Mouse (Mus musculus) embryo, embryonic 11 days (tissue): ENCODE measurements around the gene Akt2.
"Not testable (repeated sequence)": the region's sequence is repeated elsewhere in the genome, so short reads cannot be mapped to it uniquely, and the experiment has no call there.

ENCODE experiments used
- DNase-seq: peaks from one replicate; pipeline ENCODE4 v3.0.0-alpha.2; 2015

Gene Akt2

GRCm38 (mm10) chr7:27621028-27621427, 29.7 kb downstream of the Akt2 start:
- DNase-seq, result no peak

GRCm38 (mm10) chr7:27622234-27622633, 30.9 kb downstream of the Akt2 start:
- no peak for DNase-seq

- DNase-seq, result no peak
Measured at GRCm38 (mm10) chr7:27624967-27625366, 33.6 kb downstream of the Akt2 start.

DNA sequence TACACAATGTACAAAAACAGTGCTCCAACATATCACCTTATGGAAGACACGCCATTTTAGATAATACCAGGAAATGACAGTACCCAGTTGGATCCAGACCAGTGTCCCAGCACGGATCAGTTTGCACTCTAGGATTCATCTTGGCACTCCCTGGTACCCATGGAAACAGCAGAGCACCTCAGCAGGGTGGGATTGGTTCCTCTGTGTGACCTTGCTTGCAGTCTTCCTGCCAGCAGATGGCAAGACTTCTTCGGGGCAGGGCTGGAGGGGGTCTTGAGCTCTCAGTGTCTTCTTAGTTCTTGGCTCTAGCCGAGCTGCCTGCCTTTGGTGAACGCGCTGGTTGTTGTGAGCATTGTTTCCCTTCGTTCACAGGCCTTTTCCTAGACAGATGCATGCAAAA, 36.4 kb downstream of the Akt2 start:
- DNase-seq, result no peak

DNA sequence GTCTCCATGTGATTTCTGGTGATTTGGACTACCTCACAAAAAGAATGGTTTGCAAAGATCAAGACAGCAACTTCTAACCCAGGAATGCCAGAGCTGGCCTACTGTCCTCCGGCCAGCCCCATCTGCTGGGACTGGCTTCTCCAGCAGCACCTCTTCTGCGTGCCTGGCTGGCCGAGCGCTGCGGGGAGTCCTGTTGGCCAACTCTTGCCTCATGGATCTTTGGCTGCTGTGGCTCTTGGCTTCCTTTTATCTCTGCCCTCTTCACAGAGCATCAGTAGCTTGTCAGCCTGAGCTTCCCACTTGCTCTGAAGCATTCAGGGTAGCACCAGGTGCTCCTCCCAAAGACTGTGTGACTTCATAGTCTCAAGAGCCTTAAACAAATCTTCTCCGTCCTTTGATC, 36.8 kb downstream of the Akt2 start:
- DNase-seq, result no peak

DNA sequence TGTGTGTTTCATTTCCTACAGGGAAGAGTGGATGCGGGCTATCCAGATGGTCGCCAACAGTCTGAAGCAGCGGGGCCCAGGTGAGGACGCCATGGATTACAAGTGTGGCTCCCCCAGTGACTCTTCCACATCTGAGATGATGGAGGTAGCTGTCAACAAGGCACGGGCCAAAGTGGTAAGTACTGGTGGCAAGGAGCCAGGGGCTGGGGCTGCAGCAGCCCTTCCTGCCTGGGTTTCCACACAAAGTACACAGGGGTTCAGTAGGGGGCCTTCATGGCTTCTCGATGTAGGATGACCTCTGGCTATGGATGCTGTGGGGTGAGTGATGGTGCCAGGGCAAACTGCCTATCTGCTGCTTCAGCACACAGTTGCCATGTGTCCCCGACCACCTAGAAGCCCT, 37.5 kb downstream of the Akt2 start:
- DNase-seq, result not testable (repeated sequence)

GRCm38 (mm10) chr7:27631439-27631838, 40.1 kb downstream of the Akt2 start:
- DNase-seq, result no peak

- DNase-seq, result no peak
Measured at GRCm38 (mm10) chr7:27633166-27633565, 41.8 kb downstream of the Akt2 start.

DNA sequence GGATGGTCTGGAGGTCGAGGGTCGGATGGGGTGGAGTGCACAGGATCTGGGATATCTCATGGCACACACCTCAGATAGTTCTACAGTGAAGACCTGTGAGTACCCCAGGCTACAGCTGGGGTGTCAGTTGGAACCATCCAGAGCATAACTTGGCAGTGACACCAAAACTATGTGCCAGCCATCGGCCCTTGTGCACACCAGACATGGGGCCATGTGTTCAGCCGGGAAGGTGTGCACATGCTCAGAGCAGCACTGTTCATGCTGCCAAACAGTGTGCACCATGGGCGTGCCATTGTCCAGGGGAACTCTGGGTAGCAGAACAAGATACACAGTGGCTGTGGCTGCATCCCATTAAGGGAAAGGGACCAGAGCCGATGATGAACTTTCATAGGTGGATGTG, 43.3 kb downstream of the Akt2 start:
- no peak for DNase-seq

- DNase-seq, result not testable (repeated sequence)
Measured at GRCm38 (mm10) chr7:27635094-27635493, 43.7 kb downstream of the Akt2 start.

- no peak for DNase-seq
Measured at GRCm38 (mm10) chr7:27644471-27644870, 53.1 kb downstream of the Akt2 start.

DNA sequence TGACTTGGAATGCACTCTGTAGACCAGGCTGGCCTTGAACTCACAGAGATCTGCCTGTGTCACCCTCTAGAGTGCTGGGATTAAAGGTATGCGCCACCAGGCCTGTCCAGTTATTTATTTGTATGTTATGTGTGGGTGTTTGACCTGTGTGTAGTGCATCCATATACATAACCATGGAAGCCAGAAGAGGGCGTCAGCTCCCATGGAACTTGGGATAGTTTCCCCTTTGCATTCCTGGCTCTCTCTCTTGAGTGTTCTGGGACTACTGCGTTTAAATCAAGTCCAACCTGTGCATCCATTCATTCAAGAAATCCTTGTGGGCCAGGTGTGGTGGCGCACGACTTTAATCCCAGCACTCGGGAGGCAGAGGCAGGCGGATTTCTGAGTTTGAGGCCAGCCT, 55.2 kb downstream of the Akt2 start:
- DNase-seq, result no peak

DNA sequence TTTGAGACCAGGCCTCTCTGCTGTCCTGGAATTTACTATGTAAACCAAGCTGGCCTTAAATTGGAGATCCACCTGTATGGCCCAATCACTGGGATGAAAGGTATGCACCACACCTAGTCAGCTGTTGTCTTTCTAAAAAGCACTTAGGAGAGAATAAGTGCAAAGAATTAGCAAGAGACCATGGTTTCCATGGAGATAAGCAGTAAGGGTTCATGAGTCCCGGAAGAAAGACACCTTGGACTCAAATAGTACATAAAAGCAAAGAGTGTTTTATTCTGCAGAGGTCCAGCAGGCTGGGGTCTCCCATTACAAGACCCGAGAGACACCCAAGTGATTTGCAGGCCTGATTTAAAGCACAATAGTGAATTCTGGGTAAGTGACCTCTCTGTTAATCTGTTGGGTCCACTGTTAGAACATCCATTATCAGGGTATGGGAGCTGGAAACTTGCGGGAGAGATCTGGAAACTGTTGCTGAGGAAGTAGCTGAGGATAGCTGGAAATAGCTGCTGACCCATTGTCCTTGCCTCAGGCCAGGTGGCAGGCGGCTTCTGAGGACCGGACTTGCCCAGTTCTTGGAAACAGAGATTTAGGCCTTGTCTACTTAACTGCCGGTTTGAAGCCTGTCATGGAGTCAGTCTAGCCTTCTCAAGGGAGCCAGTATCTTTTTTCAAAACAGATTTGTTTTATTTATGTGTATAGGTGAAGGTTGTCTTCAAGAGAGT, 56.1 kb downstream of the Akt2 start:
- DNase-seq, result no peak

DNA sequence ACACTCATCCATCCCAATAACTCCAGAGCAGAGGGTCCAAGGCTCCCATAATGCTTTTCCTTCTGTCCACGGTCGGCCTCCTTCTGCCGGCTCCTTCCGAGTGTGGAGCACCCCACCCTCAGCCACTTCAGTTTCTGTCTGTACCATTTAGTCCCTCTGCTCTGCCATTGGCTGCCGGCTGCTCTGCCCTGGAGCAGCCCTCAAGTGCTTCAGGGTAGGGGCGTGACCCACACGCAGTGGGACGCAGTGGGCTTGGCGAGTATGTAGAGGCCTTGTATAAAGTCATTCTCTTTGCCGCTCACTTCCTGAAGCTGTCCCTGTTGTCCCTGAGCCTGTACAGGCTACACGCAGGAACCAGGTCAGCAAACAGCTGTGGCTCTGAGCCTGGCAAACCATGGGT, 58.4 kb downstream of the Akt2 start:
- no peak for DNase-seq

- DNase-seq, result peak; percentile 86
Measured at GRCm38 (mm10) chr7:27650949-27651348, 59.6 kb downstream of the Akt2 start.

DNA sequence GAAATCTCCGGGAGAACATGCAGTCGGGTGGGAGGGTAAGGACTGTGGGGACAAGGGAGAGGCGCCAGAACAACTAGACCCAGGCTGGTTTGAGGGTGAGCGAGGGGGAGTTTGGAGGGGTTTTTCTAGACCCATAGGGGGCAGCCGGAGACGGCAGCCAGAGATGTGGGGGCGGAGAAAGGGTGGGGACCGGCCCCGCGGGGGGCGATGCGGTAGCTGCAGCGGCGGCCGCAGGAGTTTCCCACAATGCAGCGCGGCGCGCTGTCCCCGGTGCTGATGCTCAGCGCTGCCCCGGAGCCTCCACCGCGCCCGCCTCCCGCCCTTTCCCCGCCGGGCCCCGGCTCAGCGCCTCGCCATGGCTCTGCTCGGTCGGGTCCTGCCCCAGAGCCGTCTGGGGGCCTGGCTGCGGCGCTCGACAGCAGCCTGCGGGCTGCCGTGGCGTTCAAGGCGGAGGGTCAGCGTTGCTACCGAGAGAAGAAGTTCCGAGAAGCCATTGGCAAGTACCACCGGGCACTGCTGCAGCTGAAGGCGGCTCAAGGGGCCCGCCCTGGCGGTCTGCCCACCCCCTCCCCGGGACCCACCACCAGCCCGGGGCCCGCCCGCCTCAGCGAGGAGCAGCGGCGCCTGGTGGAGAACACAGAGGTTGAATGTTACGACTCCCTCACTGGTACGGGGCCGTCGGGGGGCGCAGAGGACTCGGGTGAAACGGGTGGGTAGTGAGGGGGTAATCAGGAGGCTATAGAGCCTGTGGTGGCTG, 62.5 kb downstream of the Akt2 start, which contains the start of gene Ttc9b:
Gene Ttc9b (plus strand): TSS at position 235 of the 757 bp plus-strand sequence.
- DNase-seq, result peak; percentile 82

DNA sequence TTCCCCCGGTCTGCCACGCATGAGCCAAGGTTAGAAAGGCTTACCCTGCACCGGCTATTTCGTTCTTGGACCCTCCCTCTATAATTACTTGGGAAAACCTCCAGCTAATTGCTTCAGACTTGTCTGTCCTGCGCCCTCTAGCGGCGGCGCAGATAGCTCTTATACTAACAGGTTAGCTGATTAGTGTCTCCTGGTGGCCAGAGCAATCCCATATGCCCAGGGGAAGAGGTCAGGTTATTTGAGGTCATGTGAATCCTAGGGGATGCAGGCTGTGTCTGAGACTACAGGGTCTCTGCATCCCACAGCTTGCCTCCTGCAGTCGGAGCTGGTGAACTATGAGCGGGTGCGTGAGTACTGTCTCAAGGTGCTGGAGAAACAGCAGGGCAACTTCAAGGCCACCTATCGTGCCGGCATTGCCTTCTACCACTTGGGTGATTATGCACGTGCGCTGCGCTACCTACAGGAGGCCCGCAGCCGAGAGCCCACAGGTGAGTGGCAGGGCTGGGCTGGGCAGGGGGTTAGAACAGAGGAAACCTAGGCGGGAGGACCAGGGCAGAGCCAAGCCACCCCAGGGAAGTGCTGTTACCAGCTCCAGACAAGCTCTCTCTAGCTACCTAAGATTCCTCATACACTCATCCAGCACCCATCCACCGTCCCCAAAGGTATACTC, 63.4 kb downstream of the Akt2 start:
- DNase-seq, result peak; percentile 40

DNA sequence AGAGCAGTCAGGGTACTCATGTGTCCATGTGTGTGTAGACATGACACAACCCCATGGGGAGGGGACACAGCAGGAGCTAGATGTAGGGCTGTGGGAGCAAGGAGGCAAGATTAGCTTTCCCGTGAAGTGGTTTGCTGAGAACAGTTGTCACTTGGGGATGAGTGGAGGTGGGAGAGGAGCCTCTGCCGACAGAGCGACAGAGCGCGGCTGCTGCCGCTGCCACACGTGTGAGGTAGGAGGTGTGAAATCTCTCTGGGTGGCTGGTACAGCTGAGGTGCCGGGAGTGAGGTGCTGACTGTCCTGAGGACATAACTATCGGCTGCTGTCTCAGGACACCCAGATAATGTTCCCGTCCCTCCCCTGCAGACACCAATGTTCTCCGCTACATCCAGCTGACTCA, 64.2 kb downstream of the Akt2 start:
- DNase-seq, result no peak

GRCm38 (mm10) chr7:27656600-27656999, 65.2 kb downstream of the Akt2 start:
- no peak for DNase-seq

DNA sequence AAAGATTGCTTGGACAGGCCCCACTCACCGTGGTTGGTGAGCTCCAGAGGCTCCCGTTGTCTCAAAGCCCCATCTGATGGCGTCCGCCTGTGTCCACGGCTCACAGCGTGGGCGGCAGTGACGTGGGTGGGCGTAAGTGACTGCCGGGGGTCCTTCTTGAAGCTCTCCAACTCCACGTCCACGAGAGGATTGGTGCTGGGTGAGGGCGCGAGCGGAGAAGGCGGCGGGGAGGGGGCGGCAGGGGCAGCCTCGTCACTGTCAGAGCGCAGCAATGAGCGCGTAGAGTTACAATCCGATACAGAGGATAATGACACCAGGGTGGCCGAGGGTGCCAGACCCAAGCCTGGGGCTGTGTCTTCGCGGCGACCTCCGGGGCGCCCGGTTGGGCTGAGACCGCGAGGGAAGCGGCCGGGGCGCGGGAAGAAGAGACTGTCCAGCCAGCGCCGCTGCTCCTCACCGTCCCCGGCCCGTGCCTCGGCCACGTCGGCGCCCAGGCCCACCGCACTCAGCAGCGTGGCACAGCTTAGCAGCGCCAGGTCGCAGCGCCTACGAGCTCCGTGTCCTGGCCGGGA, 66.6 kb downstream of the Akt2 start:
- DNase-seq, result no peak

DNA sequence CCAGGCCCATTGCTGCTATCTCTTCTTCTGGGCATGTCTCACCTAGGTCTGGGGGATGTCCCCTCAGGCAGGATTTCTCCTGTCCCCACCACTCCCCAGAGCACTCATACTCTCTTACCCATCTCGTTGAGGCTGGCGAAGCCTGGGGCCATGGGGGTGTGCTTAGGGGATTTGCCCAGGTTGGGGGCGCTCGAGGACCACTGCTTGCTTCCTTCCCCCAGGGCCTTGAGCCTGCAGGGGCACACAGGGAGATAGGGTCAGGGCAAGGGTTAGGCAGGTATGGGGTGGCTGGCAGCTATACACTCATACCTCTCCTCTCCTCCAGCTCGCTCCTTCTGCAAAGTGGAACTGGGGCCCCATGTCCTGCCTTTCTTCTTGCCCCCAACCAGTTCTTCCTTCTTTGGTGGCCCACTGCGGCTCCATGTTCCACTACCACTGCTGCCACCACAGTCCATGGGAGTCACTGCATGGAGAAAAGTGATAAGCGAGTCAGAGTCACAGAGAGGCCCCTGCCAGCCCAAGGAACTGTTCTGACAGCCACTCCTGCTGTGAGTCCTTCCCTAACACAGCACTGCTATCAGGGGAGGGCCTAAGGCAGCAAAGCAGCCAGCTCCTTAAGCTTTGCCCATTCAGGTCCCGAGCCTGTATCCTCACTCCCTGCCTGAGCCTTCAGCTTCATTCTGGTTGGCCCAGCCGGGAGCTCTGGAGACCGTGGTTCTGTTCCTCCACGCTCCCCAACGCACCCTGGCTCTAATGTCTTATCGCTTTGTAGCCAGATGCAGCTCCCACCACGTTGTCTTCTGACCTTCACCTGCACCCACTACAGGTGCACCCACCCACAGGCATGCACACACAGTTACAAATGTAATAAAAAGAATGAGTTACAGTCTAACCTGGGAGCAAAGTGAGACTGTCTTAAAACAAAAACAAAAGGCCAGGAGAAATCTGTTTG, 67.6 kb downstream of the Akt2 start:
- DNase-seq, result no peak

DNA sequence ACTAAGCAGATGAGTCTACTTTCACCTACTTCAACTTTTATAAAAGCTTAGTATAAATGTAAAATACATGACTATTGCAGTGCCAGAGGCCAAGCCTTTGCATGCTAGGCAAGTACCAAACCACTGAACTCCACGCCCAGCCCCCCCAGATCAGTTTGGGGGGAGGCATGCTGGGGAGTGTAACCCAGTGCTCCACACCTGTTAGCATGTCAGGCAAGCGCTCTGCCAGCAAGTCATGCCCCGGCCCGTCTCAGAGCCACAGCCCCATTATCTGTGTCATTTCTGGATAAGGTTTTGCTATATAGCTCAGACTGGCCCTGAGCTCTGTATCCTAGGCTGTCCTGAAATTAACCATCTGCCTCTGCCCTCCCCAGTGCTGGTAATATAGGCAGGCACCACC, 70.7 kb downstream of the Akt2 start:
- DNase-seq, result no peak
